Mouse (Mus musculus) yolk sac, embryonic 10.5 days (tissue): Measurements from ENCODE around the gene Zbtb42.

ENCODE experiments used
- DNase-seq: peaks from one replicate; pipeline ENCODE4 v3.0.0-alpha.2; 2017; ENCODE audit warnings: low spot score

Gene Zbtb42

DNA sequence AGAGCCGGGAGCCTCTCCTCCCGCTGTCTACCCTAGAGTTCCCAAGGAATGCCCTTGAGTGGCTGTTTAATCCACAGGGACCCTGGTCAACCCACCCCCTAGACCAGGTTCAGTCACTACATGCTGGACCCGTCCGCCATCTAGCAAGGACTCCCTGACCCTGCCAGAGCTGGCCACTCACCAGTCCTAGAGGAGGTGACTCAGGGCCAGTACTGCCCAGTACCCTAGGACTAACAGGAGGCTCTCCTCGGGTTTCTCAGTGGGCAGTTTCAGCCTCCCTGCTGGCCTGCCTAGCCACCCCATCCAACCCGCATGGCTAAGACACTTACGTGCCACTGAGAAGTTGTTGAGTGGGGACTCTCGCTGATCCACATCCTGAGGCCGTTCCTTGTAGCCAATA, 16.8 kb upstream of the Zbtb42 start:
- no peak for DNase-seq

DNA sequence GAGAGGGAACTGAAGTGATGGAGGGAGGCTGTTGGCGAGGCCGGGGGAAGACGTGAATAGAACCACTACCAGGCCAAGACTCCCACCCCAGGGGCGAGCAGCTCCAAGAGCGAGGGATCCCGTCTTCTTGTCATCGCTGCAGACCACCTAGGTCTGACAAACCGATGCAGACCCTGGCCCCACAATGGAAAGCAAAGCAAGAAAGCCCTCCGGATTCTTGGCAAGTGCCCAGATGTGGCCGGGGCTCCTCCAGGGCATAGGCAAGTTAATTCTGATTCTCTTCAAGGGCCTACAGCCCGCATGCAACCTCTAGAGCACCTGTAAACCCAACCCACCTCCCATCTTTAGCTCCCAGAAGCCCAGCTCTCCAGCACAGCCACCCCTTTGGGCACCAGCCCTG, 15.3 kb upstream of the Zbtb42 start:
- no peak for DNase-seq

DNA sequence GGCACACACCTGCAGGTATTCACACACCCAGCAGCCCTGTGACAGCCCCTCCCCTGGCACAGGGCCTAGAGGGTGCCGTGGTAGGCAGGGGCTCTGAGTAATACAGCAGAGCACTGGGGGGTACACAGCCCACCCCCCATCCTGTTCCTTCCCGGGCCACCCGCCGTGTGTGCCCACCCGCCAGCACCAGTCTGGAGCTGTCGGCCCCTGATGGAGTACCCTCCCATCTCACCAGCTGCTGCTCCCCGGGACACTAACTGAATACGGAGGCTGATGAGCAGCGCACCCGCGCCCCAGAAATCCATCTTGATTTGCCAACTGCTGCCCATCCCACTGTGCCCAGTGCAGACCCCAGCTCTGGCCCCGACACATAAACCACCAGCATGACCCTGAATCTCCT, 14.9 kb upstream of the Zbtb42 start:
- DNase-seq: no peak

DNA sequence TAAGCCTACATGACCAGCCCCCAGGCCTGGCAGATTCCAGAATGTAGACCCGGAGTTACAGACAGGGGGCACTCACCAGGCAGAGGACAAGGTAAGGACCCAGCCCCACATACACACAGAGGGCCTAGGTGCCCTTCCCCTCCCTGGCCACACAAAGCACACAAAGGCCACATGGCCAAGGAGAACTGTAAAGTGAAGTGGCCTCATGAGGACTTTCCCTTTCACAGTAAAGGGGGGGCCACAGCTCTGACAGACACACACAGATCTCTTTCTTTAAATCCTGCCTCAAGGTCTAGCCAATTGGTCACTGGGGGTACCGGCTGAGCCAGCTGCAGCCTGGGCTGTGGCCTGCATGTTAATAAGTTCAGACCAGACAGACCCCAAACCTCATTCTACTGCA, 14.5 kb upstream of the Zbtb42 start:
- DNase-seq: no peak

DNA sequence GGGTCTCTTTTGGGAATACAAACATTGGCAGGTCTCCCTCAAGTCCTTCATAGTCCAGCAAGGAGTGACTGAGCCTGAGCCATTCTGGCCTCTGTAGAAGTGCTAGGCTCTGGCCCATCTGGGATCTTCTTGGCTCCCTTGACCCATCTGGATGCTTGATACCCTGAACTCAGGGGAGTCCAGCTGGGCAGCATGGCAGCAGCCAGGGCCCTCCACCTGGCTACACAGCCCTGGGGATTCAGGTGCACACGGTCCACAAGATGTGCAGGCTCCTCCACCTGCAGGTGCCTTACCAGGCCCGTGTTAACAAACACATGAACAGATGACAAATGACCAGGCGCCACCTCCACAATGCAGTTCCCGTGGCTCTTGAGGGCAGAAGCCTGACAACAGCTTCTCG, 14.0 kb upstream of the Zbtb42 start:
- DNase-seq: no peak

DNA sequence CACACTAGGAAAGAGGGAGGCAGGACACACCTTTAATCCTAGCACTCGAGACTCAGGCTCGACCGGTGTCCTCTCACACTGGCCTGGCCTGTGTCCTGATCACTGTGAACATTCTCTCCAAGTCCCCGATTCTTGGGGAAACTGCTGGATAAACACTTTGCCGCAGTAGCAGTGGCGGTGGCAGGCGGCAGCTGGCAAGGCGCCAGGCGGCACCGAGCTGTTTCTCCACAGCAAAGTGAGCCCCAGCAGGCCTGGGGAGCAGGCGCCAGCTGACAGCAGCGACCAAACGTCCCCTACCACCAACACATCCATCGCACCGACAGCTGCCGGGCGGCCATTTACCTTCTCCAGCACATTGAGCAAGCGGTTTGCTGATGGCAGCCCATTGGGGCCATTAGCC, 13.2 kb upstream of the Zbtb42 start:
- no peak for DNase-seq

DNA sequence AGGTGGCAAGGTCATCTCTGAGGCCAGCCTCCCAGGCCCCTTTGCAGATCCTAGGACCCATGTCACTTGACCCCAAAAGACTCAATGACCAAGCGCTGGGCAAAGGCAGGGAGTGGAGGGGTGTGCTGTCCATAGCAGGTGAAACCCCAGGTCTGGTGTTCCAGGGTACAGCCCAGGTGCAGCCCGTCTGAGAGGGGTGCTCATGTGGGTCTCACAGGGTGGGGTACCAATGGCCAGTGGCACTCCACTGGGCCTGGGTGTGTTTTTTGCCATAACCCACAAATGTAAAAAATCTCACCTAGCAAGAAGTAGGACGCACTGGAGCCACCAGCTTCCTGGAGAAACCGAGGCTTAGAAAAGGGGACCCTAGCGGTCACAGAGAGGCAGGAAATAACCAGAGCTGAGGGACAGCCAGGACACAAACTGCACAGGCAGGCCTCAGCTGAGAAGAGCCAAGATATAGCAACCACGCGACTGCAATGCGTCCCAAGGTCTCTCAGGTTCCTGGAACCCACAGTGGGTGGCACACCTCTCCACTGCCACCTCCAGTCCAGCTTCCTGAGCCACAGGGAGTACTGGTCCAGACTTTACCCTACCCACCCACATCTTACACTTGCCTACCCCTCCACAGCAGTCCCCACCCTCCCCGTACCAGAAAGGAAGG, 12.6 kb upstream of the Zbtb42 start:
- DNase-seq: no peak

DNA sequence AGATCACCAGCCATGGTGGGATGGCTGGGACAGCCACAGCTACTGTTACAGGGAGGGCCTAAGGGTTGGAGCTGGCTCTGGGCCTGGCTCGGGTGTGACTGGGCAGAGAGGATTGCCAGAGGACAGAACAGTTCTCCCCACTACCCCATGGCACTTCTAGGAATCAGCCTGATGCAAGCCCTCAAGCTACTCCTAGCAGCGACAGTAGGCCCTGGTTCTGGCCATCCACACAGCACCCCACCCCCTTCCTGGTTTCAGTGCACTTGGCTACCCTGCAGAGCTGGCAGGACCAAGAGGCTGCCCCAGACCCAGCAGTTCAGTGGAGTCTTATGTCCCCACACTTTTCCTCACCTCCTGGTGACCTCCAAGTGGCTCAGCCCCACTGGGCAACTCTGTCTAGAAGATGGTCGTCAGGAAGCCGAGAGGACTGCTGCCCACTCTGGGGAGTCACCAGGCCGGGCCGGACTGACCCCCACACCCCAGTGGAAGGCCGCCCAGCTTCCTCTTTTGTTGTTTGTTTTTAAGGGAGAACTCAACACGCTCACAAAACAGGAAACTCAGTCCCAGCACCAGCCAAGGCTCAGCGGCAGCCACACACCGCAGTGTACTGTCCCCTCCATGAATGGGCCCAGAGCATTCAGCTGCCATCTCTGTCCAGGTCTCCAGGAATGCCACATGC, 10.9 kb upstream of the Zbtb42 start:
- DNase-seq: no peak

DNA sequence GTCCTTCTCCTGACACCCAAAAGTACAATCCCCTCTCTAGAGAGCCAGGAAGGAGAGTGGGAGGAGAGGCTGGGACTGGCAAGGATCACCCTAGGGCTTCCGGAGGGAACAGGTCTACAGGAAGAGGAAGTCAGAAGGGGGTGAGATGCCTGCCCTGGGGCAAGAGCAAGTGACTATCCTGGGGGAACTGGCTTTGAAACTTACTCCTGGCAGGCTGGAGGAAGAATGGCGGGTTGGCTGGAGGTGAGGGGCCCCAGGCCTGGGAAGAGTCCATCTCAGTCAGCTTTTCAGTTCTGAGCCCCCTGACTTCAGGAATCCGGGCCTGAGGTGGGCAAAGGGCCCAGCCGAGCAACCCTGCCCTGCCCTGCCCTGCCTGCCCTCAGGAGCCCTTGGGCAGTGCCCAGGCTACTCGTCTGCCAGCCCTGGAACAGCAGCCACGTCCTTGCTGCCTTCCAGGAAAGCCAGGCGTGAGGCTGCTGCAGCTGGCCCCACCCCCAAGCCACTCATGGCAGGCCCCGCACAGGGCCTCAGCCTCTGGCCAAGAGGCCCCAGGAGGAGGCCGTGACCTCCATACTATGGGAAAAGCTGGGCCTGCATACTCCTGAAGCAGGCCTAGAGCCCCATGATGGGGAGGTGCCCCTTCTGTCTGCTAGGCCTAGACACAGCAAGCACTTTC, 7.8 kb upstream of the Zbtb42 start:
- no peak for DNase-seq

DNA sequence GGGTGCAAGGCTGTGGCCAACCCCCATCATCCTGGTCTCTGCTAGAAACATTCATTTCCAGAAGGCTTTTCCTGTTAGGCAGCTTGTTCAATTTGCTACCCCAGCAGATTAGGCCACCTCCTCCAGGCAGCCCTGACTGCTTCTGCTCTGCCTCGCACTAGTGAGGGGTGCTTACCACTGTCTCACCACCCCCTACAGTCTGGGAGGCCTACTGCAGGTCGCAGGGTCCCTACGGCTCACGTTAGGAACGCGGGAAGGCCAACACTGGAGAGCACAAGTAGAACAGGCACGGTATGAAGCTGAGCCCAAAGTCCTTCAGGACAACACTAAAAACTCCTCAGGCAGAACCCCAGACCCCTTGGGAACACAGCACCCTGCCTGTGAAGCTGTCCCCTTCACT, 6.7 kb upstream of the Zbtb42 start:
- DNase-seq: no peak

DNA sequence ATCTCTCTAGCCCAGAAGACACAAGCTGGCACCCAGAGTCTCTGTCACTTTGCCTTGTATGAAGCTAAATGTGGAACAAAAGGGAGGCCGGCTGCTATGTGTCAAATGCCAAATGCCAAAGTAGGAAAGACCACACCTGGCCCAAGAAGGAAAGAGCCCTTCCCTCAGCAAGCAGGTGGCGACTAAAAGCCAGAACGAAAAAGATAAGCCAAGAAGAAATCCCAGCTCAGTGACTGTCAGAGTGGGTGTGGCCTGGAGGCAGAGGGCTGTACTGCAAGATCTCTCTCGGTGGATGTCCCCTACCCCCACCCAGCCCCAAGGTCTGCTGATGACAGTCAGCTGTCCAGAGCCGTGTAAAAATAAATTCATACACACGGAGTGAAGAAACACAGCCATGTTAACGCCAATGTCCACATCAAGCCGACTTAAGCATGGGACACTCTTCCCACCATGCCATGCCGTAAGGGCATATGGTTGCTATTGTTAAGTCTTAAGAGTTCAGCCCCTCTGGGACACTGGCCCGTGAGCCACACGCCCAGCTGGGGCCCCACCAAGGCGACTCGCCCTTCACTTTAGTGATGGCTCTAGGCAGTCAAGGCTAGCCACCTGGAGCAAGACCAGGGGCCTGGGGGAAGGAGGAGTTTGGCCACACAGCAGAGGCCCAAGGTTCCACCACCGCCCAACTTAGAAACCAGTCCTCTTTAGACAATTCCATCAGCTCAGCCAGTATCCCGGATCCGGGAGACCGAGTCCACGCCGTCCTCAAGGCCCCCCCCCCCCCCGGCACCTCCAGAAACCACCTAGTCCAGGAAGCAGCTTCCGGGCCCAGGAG, 5.7 kb upstream of the Zbtb42 start:
- peak; percentile 66 for DNase-seq

DNA sequence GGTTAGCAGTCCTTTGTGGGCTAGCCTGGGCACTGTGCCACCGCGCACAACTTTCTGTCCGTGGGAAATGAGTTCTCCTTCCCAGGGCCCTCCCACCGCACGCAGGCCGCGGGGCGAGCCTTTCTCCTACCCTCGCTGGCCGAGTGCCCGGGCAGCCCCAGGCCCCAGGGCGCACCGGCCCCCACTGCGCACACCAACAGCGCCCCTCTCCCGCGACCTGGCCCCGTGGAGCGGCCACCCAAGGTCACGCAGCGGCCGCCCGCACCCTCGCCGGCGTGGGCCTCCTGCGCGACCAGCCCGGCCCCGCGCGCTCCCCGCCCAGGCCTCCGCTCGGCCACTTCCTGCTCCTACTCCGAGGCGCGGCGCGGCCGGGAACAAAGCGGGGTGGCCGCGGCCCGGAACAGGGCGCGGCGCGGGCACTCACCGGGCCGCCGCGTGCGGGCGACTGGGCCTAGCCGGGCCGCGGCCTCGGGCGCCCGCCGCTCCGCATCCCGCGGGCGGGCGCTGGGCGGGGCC, 5.0 kb upstream of the Zbtb42 start:
- peak; percentile 33 for DNase-seq

DNA sequence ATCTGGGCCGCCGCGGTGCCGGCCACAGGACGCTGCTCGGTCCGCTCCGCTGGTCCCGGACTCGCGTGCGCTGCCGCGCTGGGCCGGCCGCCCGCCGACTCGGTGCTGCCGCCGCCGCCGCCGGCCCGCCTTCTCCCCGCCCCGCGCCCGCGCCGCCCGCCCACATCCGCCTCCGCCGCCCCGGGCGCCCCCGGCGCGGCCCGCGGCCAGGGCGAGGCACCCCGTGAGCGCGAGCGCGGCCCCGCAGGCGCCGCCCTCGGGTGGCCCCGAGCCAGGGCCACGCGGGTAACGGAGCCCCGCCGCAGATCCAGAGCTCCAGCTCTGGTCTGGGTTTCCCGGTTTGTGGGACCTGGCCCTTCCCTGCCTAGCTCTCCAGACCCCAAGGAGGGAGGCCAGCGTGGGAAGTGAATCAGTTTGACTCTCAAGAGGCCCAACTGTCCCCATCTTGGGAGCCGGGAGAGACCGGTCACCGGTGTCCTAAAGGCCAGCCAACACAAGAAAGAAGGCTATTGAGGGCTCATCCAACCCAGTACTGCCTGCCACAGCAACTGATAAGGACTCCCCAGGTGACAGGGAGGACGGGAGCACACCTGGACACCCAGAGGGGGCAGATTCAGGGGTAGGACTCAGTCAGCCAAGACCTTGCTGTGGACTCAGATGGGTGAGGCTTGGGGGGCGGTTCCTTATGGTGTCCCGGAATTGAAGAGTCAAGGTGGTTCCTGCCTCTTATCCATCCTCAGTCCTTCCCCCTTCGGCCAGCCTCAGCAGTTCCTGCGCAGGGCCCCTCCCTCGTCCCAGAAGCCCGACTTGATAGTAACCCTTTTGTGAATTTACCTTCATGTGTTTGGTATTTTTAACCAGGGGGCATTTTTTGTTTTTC, 4.3 kb upstream of the Zbtb42 start, which contains the start of gene Akt1:
TSS of gene Akt1 (minus strand) at position 753 of the 880 bp plus-strand sequence.
- DNase-seq: peak; percentile 86

DNA sequence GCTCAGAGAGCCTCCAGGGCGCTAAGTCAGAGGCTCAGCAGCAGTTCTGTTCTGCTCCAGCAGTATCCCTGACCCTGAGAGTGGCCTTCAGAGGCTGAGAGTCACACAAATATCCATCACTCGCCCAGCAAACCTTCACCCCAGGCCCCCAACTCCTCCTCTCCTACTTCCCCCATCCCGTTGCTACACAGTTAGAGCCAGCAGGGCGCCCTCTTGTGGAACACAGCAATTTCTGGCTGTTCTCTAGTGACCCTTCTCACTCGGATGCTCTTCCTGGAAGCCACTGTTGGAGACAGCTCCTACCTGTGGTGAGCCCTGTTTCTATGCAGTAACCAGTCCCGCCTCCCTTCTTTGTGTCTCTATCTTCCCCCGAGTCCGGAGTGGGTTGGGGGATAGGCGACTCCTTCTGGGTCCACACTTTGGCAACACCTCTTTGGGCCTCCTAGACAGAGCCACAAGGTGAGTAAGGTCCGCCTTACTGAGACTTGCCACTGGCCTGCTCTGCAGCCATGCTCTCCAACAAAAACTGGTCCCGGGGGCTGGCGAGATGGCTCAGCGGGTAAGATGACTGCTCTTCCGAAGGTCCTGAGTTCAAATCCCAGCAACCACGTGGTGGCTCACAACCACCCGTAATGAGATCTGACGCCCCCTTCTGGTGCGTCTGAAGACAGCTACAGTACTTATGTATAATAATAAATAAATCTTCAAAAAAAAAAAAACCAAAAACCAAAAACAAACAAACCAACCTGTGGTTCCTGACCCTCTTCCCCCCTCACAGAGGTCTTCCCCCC, 3.2 kb upstream of the Zbtb42 start:
- DNase-seq: peak; percentile 85

DNA sequence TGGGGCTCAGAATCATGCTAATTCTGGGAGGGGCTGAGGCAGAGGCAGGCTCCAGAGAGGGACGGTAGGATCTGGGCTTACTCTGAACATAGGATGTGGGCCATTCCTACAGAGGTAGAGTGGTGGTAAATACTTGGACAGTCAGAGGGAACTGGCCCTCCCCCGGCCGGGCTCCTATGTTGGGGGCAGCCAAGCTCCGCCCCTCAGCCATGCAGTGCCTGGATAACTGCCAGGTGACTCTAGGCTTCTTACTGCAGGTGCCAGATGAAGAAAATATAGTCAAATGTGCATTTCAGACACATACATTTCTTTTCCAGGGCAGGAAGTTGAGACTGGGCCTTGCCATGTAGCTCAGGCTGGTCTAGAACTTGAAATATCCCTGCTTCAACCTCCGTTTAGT, 1.6 kb upstream of the Zbtb42 start:
- DNase-seq: no peak

DNA sequence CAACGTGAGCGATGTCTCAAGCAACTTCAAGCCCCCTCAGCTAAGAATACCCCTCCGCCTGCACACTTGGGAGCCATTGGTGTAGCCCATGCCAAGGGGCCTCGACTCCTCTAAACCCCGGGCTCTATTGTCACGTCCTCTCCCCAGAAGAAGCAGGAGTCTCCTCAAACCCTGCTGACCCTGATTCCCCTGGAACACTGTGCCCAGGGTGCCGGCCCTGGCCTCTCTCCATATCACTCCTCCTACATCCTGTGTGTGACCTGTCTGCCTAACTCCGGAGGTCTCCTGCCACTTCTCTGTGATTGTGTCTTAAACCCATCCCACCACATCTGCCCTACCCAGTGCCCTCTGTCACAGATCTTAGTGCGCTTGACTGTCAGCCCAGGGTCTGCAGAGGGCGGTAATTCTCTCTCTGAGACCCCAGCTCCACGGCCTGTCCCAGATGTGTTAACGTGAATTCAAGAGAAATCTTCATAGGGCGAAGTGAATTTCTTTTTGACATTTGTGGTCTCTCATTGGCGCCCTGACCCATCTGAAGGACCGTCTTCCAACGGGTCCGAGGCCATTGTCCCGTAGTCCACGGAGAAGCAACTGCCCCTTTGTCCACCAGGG, 579 bp upstream of the Zbtb42 start:
- no peak for DNase-seq

DNA sequence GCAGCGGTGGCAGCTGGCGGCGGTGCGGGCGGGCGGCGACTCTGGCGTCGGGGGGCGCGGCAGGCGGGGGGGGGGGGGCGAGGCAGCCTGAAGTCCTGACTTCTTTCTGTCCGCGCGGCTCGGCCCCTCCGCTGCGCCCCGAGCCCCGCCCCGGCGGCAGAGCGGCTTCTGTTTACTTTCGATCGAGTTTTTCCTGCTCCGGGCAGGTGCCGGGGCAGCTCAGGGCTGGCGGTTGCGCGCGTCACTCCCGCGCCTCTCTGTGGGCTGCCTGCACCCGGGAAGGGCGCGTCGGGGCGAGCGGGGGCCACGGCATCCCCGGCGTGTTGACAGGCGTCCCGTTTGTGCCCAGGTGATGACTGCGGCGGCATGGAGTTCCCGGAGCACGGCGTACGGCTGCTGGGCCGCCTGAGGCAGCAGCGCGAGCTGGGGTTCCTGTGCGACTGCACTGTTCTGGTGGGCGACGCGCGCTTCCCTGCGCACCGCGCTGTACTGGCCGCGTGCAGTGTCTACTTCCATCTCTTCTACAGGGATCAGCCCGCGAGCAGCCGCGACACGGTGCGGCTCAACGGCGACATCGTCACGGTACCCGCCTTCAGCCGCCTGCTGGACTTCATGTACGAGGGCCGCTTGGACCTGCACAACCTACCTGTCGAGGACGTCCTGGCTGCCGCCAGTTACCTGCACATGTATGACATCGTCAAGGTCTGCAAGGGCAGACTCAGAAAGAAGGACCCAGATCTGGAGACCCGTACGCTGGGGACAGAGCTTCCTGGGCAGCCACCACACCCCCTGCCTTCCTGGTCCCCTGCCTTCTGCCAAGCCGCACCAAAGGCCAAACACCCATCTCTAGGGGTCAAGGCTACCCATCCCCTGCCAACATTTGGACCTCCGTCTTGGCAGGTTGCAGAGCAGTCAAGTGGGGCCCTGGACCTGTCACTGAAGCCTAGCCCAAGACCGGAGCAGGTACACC, 684 bp downstream of the Zbtb42 start:
- peak; percentile 63 for DNase-seq

DNA sequence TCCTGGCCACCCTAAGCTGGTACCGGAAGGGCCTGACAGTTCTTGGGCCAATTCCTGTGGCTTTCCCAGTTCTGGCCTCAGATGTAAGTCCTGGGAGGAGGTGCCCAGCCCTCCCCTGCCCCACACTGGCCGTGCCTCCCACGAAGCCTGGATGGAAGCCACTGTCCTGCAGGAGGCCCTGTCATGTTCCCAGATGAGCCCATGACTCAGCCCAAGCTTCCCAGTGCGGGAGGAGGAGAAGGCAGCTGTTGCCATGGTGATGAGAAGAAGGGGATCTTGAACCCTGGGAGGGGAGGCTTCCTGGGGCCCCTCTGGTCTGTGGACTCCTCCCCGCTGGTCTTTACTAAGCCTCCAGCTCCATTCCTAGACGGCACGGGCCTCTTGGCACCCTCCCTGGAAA, 4.7 kb downstream of the Zbtb42 start:
- DNase-seq: no peak

DNA sequence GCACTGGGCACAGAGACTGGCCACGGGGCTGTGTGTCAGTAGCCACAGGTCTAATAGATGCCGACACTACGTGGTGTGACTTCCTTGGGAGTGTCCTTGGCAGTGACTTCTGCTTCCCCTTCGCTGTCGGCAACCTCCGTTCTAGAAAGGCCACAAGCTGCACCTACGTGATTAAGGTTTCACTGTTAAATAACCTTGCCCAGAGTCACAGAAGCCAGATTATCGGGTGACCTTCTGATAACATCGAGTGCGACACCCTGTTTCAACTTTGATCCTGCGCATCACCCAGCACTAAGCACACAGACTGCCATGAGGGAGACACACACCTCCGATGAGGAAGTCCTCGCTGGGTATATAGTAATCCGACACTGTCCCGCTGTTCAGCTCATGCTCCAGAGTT, 9.8 kb downstream of the Zbtb42 start:
- no peak for DNase-seq
